Mouse (Mus musculus): Measurements from ENCODE around the gene Oxnad1. TPM values are rescaled to one million over a fixed set of nuclear protein-coding genes. Genes with fewer than 3 reads are reported as not detected.

Gene Oxnad1
- polyA plus RNA-seq, 2 experiments from 2014 or later = 7.0 to 19.7 TPM

DNA sequence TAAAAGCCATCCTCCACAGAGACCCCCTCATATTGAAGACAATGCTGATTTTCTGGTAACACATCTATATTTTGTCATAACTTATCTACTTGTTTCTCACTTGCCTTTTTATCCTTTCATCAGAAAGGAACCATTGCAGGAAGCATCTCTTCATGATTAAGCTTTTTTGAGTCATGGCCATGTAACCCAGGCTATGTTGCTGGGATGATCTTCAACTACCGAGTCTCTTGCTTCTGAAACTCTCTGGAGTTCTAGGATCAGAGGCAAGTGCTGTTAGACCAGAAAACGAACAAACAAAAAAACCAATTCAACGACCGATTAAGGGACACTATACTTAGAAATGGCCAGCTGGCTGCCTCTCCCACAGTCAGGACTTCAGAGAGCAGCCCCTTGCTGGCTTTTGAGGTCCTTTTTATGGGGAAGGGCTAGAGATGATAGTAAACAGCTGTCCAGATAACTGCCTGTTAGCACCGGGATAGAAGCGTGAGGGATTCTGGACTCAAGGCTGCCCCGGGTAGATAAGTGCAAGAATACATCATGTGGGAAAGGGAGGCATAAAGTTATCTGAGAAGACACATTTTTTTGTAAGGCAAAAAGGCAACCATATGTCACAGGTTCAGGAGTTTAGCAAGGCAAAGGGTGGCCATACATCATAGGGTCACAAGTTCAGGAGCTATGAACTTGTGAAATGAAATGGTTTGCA lies 60.8 kb downstream of the Oxnad1 start:
- ATAC-seq = no peak

DNA sequence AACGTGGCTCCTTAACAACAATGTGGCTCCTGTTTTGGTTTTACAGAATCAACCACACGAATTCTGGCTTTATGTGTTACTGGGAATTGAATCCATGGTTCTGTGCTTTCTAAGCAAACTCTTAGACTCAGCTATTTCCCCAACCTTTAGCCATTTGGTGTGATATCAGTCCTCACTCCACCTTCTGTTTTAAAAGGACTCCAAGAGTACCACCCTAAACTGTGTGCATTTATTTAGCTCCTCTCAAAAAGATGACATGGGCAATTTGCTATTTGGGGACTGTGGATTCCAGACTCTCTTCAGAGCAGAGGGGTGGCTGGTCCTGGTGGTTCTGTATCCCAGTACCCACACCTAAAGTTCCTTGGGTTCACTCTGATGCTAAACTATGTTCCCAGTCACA lies 61.4 kb downstream of the Oxnad1 start:
- ATAC-seq = no peak

DNA sequence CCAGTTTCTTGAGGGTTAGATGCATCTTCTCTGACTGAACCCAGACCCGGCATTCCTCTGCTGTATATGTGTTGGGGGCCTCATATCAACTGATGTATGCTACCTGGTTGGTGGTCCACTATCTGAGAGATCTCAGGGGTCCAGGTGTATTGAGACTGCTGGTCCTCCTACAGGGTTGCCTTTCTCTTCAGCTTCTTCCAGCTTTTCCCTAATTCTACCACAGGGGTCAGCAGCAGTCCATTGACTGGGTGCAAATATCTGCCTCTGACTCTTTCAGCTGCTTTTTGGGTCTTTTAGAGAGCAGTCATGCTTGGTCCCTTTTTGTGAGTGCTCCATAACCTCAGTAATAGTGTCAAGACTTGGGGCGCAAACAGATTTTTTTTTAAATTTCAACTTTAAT lies 65.7 kb downstream of the Oxnad1 start:
- no peak for ATAC-seq

DNA sequence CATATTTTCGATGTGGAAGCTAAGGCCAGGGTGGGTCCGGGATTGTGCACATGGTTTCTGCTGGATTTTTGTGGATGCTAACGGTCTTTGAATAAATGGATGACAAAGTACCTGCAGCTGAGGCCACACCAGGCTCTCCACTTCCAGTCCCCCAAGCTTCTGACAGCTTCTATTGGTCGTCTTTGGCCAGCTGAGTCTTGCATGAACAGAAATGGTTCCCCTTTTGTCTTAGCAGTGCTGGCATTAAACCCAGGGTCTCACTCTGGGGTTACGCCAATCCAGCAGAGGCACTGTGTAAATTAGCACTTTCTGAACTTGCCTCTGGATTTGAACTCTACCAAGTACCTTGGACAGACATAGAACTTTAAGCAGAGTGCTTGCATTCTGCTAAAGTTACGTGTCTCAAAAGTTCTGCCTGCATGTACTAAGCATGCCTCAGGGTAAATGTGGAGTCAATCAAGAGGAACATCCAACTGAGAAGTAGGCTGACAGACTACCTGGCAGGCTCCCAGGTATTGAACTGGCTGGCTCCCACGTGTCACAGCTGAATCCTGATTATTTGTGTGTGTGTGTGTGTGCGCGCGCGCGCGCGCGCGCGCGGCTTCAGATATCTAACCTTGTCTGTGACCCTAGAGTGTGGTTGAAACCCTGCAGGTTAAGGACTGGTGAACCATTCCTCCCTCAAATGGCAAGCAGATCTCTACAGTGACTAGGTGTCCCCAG lies 67.2 kb downstream of the Oxnad1 start:
- ATAC-seq = no peak

Other genes starting within 250 kb of the Oxnad1 start
- gene Galnt15, start 56.4 kb upstream of the Oxnad1 start, polyA plus RNA-seq (2017; shearing (Covaris generic)) = not detected
- 10 to 100 TPM; 72.4 to 81.8 TPM for gene Dph3, start 355 bp downstream of the Oxnad1 start, polyA plus RNA-seq (2017; shearing (Covaris generic))
- gene Msmb, start 56.6 kb downstream of the Oxnad1 start, polyA plus RNA-seq (2017; shearing (Covaris generic)) = under 1 TPM in 1 of 2 experiments, not detected in 1; 0.66 TPM
- 10 to 100 TPM; 94.6 to 95.8 TPM for gene Ncoa4, start 74.5 kb downstream of the Oxnad1 start, polyA plus RNA-seq (2017; shearing (Covaris generic))
- 100 to 1,000 TPM; 177 to 183 TPM for gene Timm23, start 116.5 kb downstream of the Oxnad1 start, polyA plus RNA-seq (2017; shearing (Covaris generic))
- gene Parg, start 116.6 kb downstream of the Oxnad1 start, polyA plus RNA-seq (2017; shearing (Covaris generic)) = 10 to 100 TPM; 19.5 to 20.7 TPM
- gene Ogdhl, start 236.6 kb downstream of the Oxnad1 start, polyA plus RNA-seq (2017; shearing (Covaris generic)) = under 1 TPM in 1 of 2 experiments, not detected in 1; 0.09 TPM